Mouse (Mus musculus) kidney, adult 11 months (tissue): ENCODE data around the gene Rangrf.
"Not testable (repeated sequence)": the region's sequence is repeated elsewhere in the genome, so short reads cannot be mapped to it uniquely, and the experiment has no call there.

Experiments used
- DNase-seq: peaks from one replicate; pipeline ENCODE4 v3.0.0; 2022

Rangrf gene

GRCm38 (mm10) chr11:68975085-68975484 lies at the start of gene Rangrf:
Rangrf (minus strand) TSS chr11:68975185.
- no peak for DNase-seq

DNA sequence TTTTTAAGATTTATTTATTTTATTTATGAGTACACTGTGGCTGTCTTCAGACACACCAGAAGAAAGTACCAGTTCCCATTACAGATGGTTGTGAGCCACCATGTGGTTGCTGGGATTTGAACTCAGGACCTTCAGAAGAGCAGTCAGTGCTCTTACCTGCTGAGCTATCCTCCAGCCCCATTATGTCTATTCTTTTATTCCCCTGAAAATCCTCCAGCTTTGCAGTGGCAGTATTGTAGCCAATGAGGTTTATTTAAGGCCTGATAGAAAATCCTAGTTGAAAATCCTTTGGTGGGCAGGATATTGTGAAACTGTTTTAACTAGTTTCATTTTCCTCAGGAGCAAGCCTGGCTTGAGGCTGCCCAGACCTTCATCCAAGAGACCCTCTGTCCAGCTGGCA lies 45.7 kb upstream of the Rangrf start:
- no peak for DNase-seq

DNA sequence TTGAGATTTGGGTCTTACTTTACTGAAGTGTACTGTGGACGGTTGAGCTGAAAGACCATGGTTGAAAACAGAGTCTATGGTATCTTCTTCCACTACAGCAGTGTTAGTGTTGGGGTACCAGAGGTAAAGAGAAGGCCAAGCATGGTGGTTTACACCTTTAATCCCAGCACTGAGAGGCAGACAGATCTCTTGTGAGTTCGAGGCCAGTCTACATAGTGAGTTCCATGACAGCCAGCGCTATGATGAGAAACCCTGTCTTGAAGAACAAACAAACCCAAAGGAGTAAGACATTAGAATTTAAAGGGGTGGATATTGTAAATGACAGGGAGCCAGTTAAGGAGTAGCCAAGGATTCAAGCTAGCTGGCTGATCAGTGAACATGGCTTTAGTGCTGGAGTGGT lies 41.8 kb upstream of the Rangrf start:
- no peak for DNase-seq

DNA sequence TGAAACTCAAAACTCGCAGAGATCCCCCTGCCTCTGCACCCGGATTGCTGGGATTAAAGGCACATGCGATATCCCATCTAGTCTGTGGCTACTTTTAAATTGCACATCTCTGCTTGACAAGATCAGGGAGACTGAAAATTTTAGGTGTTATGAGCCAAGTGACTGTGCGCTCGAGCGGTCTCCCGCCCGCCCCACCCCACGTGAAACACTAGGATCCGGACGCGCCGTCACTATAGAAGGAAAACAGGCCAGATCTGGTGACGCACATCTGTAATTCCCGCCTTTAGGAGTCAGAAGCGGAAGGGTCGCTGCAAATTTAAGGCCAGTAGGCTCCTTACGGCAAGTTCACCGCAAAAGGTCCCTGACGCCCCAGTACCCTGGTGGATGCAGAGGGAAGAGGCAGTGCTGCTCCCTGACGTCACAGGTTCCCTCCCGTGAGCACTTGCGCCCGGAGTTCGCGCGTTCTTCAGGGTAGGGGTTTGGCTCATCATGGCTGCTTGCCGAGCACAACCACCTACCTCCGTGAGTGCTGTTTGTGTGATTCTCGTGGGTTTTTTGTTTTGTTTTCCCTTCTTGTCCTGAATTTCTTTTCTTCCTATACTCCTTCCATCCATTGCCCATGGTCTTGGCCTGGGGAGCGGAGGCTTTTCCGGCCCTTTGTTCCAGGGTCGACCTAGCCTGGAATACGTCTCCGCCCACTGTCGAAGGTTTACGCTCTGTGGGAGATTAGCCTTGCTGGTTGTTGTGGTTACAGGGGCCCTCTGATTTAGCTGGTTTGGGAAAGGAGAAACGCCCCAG lies 40.9 kb upstream of the Rangrf start, which contains the start of gene Ctc1:
Ctc1 (plus strand) TSS at position 268 of the 798 bp plus-strand sequence.
- peak; percentile 85 for DNase-seq

DNA sequence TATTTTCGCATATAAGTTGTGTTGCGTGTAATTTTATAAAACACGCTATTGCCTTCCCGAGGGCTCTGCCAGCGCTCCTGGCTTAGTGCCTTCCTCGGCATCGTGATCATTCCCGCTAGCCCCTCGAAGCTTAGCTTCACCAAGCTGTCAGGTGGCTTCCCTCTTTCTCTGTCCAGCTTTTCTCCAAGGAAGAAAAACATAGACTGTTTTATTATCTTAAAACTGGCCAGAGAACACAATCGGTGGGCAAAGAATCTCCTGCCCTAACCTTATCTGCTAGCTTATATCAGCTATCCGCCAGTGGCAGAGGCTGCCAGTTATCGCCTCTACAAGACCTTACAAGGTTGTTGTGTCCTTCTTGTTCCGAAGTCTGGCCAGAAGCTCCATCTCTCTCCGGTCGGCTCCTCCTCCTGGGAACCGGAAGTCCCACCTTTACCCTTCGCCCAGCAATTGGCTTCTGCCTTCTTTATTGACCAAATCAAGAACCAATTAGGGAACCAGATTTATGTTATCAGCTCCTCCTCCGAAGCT lies 37.2 kb upstream of the Rangrf start:
- peak; percentile 94 for DNase-seq

DNA sequence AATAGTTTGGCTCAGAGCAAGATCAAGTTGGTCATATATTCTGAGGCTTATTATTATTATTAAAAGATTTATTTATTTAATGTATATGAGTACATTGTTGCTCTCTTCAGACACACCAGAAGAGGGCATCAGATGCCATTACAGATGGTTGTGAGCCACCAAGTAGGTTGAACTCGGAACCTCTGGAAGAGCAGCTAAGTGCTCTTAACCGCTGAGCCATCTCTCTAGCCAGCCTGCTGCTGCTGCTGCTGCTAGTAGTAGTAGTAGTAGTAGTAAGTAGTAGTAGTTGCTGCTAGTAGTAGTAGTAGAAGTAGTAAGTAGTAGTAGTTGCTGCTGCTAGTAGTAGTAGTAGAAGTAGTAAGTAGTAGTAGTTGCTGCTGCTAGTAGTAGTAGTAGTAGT lies 36.5 kb upstream of the Rangrf start:
- not testable (repeated sequence) for DNase-seq

GRCm38 (mm10) chr11:69010400-69011323 lies 35.7 kb upstream of the Rangrf start:
- no peak for DNase-seq

DNA sequence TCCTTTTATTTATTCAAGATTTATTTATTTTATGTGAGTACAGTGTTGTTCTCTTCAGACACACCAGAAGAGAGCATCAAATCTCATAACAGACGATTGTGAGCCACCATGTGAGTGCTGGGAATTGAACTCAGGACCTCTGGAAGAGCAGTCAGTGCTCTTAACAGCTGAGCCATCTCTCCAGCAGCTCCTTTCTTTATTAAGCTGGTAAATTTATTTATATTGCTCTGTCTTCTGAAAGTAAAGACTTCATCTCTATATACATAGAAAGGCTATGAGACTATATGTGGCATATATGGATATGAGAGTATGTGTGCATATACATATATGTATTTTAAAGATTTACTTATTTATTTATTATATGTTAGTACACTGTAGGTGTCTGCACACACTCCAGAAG lies 34.5 kb upstream of the Rangrf start:
- no peak for DNase-seq

- DNase-seq, result peak; percentile 74
Measured at GRCm38 (mm10) chr11:69008182-69009121, 33.5 kb upstream of the Rangrf start, which contains the start of gene Pfas. Pfas (minus strand) TSS chr11:69008460.

DNA sequence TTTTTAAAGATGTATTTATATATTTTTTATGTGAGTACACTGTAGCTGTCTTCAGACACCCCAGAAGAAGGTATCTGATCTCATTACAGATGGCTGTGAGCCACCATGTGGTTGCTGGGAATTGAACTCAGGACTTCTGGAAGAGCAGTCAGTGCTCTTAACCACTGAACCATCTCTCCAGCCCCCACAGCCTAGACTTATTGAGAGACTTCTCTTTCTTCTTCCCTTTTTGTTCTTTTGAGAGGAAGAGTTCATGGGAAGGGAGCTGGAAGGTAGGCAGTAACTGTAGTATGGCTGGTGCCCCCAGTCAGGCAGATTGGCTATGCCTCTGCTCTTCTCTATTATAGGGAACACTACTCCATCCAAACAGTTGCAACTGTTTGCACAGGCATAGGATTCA lies 31.6 kb upstream of the Rangrf start:
- DNase-seq, result not testable (repeated sequence)

DNA sequence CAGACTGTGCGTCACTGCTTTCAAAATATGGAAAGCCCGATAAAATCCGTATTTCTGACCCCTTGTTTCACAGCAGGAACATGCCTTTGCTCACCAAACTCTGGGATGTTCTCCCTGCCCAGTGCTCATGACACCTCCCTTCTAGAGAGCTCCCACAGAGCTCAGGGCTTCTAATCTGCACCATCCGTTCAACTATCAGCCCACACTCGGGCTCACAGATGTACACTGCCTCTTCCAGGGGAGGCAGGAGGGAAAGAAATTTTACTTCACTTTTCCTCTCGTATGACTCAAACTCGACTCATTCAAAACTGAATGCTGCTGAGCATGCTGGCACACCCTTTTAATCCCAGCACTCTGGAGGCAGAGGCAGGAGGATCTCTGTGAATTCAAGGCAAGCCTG lies 30.2 kb upstream of the Rangrf start:
- DNase-seq, result no peak

- DNase-seq, result no peak
Measured at GRCm38 (mm10) chr11:69003592-69003991, 28.6 kb upstream of the Rangrf start.

- not testable (repeated sequence) for DNase-seq
Measured at GRCm38 (mm10) chr11:69002782-69003181, 27.8 kb upstream of the Rangrf start.

DNA sequence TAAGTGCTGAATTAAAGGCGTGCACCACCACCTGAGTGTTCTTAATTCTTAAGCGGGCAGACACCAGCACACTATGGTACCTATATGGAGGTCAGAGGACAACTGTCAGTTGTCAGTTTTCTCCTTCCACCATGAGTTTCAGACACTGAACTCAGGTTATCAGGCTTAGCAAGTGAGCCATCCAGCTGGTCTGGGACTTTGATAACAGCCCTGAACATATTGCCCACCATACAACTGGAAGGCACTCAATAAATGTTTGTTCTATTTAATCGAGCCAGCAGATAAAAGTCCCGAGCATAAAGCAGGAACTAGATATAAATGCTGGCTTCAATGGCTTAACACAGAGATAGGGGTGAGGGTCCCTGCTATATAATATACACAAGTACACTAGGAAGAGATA lies 22.1 kb upstream of the Rangrf start:
- no peak for DNase-seq

- no peak for DNase-seq
Measured at GRCm38 (mm10) chr11:68994377-68994776, 19.4 kb upstream of the Rangrf start.

DNA sequence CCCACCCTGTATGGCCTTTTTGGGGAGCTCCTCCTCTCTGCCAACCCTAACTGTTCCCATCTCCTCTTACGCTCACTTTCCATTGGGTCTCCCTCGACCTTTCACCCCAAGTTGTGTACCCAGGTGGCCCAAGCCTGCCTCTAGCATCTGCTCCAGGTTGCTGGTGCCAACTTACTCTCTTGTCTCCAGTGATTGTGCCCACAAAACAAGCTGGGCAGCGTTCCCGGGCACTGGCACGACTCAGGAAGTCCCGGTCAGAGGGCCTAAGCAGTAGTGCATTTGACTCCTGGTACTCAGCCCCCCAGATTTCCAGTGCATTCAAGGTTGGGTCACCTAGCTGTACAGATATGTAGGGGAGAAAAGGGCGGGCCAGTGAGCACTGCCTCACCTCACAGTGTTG lies 18.1 kb upstream of the Rangrf start:
- DNase-seq, result no peak

DNA sequence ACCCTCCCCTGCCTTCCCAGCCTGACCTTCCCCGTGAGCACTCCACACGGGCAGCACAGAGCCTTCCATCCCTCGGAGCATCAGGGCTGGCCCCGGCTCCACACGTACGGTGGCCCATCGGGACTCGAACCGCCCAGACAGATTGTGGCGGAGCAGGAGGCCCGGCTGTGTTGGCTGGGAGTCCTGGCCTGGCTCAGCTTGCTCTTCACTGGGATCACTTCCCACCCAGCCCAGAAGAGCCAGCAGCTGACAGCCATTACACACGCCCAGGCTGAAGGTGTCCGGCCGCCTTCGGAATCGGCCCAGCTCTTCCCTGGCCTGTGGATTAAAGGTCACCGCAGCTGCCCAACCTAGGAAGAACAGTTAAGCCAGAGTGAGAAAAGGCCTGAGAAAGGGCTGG lies 13.4 kb upstream of the Rangrf start:
- no peak for DNase-seq

GRCm38 (mm10) chr11:68987365-68987882 lies 12.4 kb upstream of the Rangrf start:
- no peak for DNase-seq

- DNase-seq, result peak; percentile 77
Measured at GRCm38 (mm10) chr11:68982639-68983369, 7.8 kb upstream of the Rangrf start.

DNA sequence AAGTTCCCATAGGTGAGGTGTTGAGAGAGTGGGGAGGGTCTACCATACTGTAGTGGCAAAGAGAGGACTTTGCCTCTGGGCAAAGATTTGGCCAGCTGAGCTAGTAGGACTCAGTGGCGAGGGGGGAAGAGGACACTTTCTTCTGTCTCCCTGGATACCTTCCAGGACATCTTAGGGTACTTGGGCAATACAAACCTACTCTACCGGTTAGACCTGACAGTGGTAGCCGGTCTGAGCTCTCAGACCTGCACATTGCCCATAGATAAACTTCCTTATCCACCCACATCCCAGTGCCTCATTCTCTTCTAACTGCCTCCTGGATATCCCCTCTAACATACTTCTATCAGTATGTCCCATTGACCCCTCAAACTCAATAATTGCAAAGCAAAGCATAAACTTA lies 5.9 kb upstream of the Rangrf start:
- no peak for DNase-seq

DNA sequence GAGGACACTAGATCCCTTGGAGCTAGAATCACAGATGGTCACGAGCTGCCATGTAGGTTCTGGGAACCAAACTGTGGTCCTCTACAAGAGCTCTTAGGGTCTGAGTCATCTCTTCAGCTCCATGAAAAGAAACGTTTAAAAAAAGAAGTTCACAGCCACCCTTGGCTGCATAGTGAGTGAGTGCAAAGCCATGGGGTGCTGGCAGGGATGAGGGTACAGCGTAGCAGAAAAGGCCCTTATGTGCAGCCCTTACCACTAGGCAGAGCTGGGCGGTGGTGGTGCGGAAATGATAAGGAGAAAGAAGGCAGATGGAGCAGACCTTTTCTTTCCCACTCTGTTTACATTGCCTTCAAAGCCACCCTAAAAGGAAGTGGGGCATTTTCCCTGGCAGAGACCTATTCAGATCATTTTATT lies 4.3 kb upstream of the Rangrf start:
- no peak for DNase-seq
